ENCODE assay signal across 8 mouse cellular contexts in the genomic region with DNA sequence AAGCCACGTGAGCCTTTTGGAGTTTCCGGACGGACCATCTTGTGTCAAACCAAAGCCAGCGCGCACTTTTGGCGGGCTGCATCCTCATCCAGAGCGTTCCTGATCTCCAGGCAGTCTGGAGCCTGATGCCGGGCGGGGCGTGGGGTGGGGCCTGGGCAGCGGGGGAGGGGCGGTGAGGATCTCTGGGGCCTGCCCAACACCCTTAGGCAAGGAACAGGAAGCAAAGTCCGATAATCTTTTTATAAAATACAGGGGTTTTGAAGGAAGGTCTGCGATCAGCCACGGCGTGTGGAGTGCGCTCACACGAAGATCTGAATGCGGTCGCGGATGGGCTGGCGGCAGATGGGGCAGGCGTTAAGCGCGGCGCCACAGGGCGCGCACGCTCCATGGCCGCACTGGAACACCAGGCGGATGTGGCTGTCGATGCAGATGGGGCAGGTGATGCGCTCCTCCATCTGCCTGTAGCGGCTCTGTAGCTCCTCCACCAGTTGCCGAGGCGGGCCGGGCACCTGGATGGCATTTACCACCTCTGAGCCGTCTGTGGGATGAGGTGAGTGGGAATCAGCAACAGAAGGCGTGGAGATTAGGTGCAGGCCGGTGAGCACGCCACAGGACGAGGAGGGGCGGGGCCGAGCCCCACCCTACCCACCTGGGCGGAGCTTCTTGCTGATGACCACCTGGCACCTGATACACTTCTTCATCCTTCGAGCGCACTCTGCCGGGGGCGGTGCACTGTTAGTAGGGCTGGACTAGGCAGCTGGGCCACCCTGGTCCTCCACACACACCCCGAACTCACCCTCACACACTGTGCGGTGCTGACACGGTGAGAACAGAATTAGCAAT. TPM values are rescaled to one million over a fixed set of nuclear protein-coding genes. Genes with fewer than 3 reads are reported as not detected.
DNase-seq lines count a peak whose midpoint lies in the region; ATAC-seq lines count a peak whose summit lies in the region.

No protein-coding gene starts in this region.

- H3K36me3 ChIP-seq in kidney, embryonic 14.5 days (ENCODE audit: control insufficient read depth, insufficient read depth, low read length), result peaks cover 23% of the 10 kb centered on the region

- peak overlapping the region; percentile 47 for H3K4me3 ChIP-seq in kidney, embryonic 14.5 days (ENCODE audit: low read length)

- H3K4me1 ChIP-seq in kidney, embryonic 14.5 days (ENCODE audit: control insufficient read depth, insufficient read depth, low read length), result peaks cover 36% of the 10 kb centered on the region

- peak overlapping the region; percentile 92 for H3K4me2 ChIP-seq in kidney, embryonic 14.5 days (replicated peaks; ENCODE audit: low read depth, low read length)

- peaks cover 22% of the 10 kb centered on the region for H3K27me3 ChIP-seq in kidney, embryonic 14.5 days (ENCODE audit: control insufficient read depth, insufficient read depth, low read length)

- peak; percentile 41 for DNase-seq in kidney, adult 18-20 months
- no peak for DNase-seq in kidney, adult 8-10 months
- peak; percentile 71 to 72 for DNase-seq in cerebellum, adult 18-20 months
- peak; percentile 42 to 76 for DNase-seq in gastrocnemius, postnatal 4 days (ENCODE audit: low spot score in 2 of 2)
- peak; percentile 62 for DNase-seq in lung, postnatal 14 days
- peak; percentile 67 for DNase-seq in retina, postnatal 1 day

- ATAC-seq in kidney, embryonic 14.5 days (ENCODE audit: low FRiP score, low TSS enrichment), result peak; percentile 41
- no peak for ATAC-seq in erythroid progenitor cell, adult 5-6 weeks (replicated peaks; ENCODE audit: low FRiP score, poor library complexity, severe bottlenecking)

- H3K9me3 ChIP-seq in kidney, embryonic 14.5 days (ENCODE audit: control insufficient read depth, low read length), result no peaks in the 10 kb centered on the region

- no peak overlapping the region for H3K27ac ChIP-seq in kidney, embryonic 14.5 days (ENCODE audit: low read depth, low read length)

- peak overlapping the region; percentile 68 for H3K9ac ChIP-seq in kidney, embryonic 14.5 days (ENCODE audit: low read depth, low read length)

- 2% methylated on average over 52 of the region's 52 CpGs for WGBS in kidney, embryonic 14.5 days

RNA-seq across cellular contexts. Expression of a gene that starts 1.5 kb away (rescaled TPM):
- 10 to 100 TPM; 30.1 to 37.9 TPM for total RNA-seq in gastrocnemius, postnatal 4 days (2021)
- 28.9 and 43.1 TPM in 2 replicates for polyA plus RNA-seq in kidney, embryonic 14.5 days (2014; fragmentation: Nextera tagmentation; extraction: Ambion mirVana)
- not detected in 2 replicates for total RNA-seq in erythroid progenitor cell, adult 5-6 weeks (2015; ENCODE audit: low replicate concordance)
- total RNA-seq in erythroid progenitor cell, adult 5-6 weeks (2017; ENCODE audit: low replicate concordance), result not detected in 2 replicates

RNA-seq across cellular contexts. Expression of a gene that starts 9.5 kb away (rescaled TPM):
- total RNA-seq in gastrocnemius, postnatal 4 days (2021), result not detected
- not detected in 2 replicates for polyA plus RNA-seq in kidney, embryonic 14.5 days (2014; fragmentation: Nextera tagmentation; extraction: Ambion mirVana)
- not detected in 2 replicates for total RNA-seq in erythroid progenitor cell, adult 5-6 weeks (2015; ENCODE audit: low replicate concordance)
- not detected in 2 replicates for total RNA-seq in erythroid progenitor cell, adult 5-6 weeks (2017; ENCODE audit: low replicate concordance)

RNA-seq across cellular contexts. Expression of a gene that starts 14.3 kb away (rescaled TPM):
- 10 to 100 TPM; 25.9 to 27.1 TPM for total RNA-seq in gastrocnemius, postnatal 4 days (2021)
- 14.3 and 18.0 TPM in 2 replicates for polyA plus RNA-seq in kidney, embryonic 14.5 days (2014; fragmentation: Nextera tagmentation; extraction: Ambion mirVana)
- 0.84 and 2.9 TPM in 2 replicates for total RNA-seq in erythroid progenitor cell, adult 5-6 weeks (2015; ENCODE audit: low replicate concordance)
- 3.2 and 6.6 TPM in 2 replicates for total RNA-seq in erythroid progenitor cell, adult 5-6 weeks (2017; ENCODE audit: low replicate concordance)

RNA-seq across cellular contexts. Expression of a gene that starts 30.0 kb away (rescaled TPM):
- total RNA-seq in gastrocnemius, postnatal 4 days (2021), result 10 to 100 TPM; 35.8 to 44.0 TPM
- 51.9 and 57.0 TPM in 2 replicates for polyA plus RNA-seq in kidney, embryonic 14.5 days (2014; fragmentation: Nextera tagmentation; extraction: Ambion mirVana)
- 28.5 and 59.5 TPM in 2 replicates for total RNA-seq in erythroid progenitor cell, adult 5-6 weeks (2015; ENCODE audit: low replicate concordance)
- total RNA-seq in erythroid progenitor cell, adult 5-6 weeks (2017; ENCODE audit: low replicate concordance), result 53.6 and 56.3 TPM in 2 replicates

RNA-seq across cellular contexts. Expression of a gene that starts 39.5 kb away (rescaled TPM):
- 10 to 100 TPM in 1 of 2 experiments, 1 to 10 TPM in 1; 9.8 to 10.4 TPM for total RNA-seq in gastrocnemius, postnatal 4 days (2021)
- 2.8 and 4.5 TPM in 2 replicates for polyA plus RNA-seq in kidney, embryonic 14.5 days (2014; fragmentation: Nextera tagmentation; extraction: Ambion mirVana)
- not detected in 2 replicates for total RNA-seq in erythroid progenitor cell, adult 5-6 weeks (2015; ENCODE audit: low replicate concordance)
- not detected in 2 replicates for total RNA-seq in erythroid progenitor cell, adult 5-6 weeks (2017; ENCODE audit: low replicate concordance)

Comparison
In these comparisons a context has a peak if more than half of its experiments do, and no peak if none do; other contexts are left out.
1. DNase-seq: peak in kidney, adult 18-20 months (single experiment), cerebellum, adult 18-20 months (2 of 2), gastrocnemius, postnatal 4 days (2 of 2), lung, postnatal 14 days (single experiment) and retina, postnatal 1 day (single experiment); none in kidney, adult 8-10 months (0 of 2).
2. RNA of a gene that starts 1.5 kb away (total RNA-seq): 30.1 to 37.9 TPM in gastrocnemius, postnatal 4 days; not detected in erythroid progenitor cell, adult 5-6 weeks; every median in the first group is over 10 times any median in the second.